8 mouse cellular contexts compared by ENCODE assay signal in genomic region chr9:68956938-68957573, GRCm38 (mm10).
DNase-seq lines count a peak whose midpoint lies in the region; ATAC-seq and TF ChIP-seq lines count a peak whose summit lies in the region.

No protein-coding gene starts in this region.

- no peaks in the 10 kb centered on the region for H3K36me3 ChIP-seq in forebrain, embryonic 10.5 days (replicated peaks)
- H3K36me3 ChIP-seq in forebrain, embryonic 13.5 days (ENCODE audit: poor library complexity, severe bottlenecking), result no peaks in the 10 kb centered on the region
- no peaks in the 10 kb centered on the region for H3K36me3 ChIP-seq in midbrain, postnatal 0 days (ENCODE audit: insufficient read depth, low read length)
- H3K36me3 ChIP-seq in midbrain, embryonic 16.5 days (ENCODE audit: control insufficient read depth, insufficient read depth, low read length), result no peaks in the 10 kb centered on the region
- no peaks in the 10 kb centered on the region for H3K36me3 ChIP-seq in liver, postnatal 0 days (replicated peaks; ENCODE audit: insufficient read depth, low read length)

- no peaks in the 10 kb centered on the region for H3K9me3 ChIP-seq in forebrain, embryonic 10.5 days
- no peaks in the 10 kb centered on the region for H3K9me3 ChIP-seq in forebrain, embryonic 13.5 days (replicated peaks)
- H3K9me3 ChIP-seq in midbrain, postnatal 0 days (ENCODE audit: low read length), result no peaks in the 10 kb centered on the region
- H3K9me3 ChIP-seq in midbrain, embryonic 16.5 days (replicated peaks; ENCODE audit: control insufficient read depth, low read length, poor library complexity, severe bottlenecking), result no peaks in the 10 kb centered on the region
- H3K9me3 ChIP-seq in liver, postnatal 0 days (ENCODE audit: low read length), result no peaks in the 10 kb centered on the region

- peaks cover 12% of the 10 kb centered on the region for H3K4me1 ChIP-seq in forebrain, embryonic 10.5 days
- peaks cover 6% of the 10 kb centered on the region; the same call in 1 of the 2 replicates for H3K4me1 ChIP-seq in forebrain, embryonic 13.5 days
- H3K4me1 ChIP-seq in midbrain, postnatal 0 days (ENCODE audit: insufficient read depth, low read length), result no peaks in the 10 kb centered on the region
- H3K4me1 ChIP-seq in midbrain, embryonic 16.5 days (ENCODE audit: control insufficient read depth, insufficient read depth, low read length), result peaks cover 3% of the 10 kb centered on the region; the same call in 1 of the 2 replicates
- H3K4me1 ChIP-seq in liver, postnatal 0 days (ENCODE audit: insufficient read depth), result peaks cover 8% of the 10 kb centered on the region; the same call in 1 of the 2 replicates

- TF ChIP-seq CTCF in midbrain, postnatal 0 days (IDR thresholded peaks at IDR 0.05), result peak; percentile 74
- TF ChIP-seq CTCF in liver, postnatal 0 days (IDR thresholded peaks at IDR 0.05; ENCODE audit: low read depth), result peak; percentile 65

- no peak overlapping the region for H3K27ac ChIP-seq in forebrain, embryonic 10.5 days
- no peak overlapping the region for H3K27ac ChIP-seq in forebrain, embryonic 13.5 days
- H3K27ac ChIP-seq in midbrain, postnatal 0 days (ENCODE audit: low read depth, low read length), result no peak overlapping the region
- no peak overlapping the region for H3K27ac ChIP-seq in midbrain, embryonic 16.5 days (ENCODE audit: low read length)
- no peak overlapping the region for H3K27ac ChIP-seq in liver, postnatal 0 days (ENCODE audit: low read depth)

- H3K4me2 ChIP-seq in forebrain, embryonic 13.5 days, result no peak overlapping the region
- no peak overlapping the region for H3K4me2 ChIP-seq in midbrain, postnatal 0 days (ENCODE audit: low read depth, low read length, poor library complexity, severe bottlenecking)
- no peak overlapping the region for H3K4me2 ChIP-seq in midbrain, embryonic 16.5 days (ENCODE audit: low read length)
- no peak overlapping the region for H3K4me2 ChIP-seq in liver, postnatal 0 days (ENCODE audit: low read depth, low read length)

- WGBS in forebrain, embryonic 10.5 days, result 62% methylated on average over 5 of the region's 5 CpGs
- 60% methylated on average over 5 of the region's 5 CpGs for WGBS in forebrain, embryonic 13.5 days
- 62% methylated on average over 5 of the region's 5 CpGs for WGBS in midbrain, postnatal 0 days
- 54% methylated on average over 5 of the region's 5 CpGs for WGBS in midbrain, embryonic 16.5 days
- 38% methylated on average over 5 of the region's 5 CpGs for WGBS in liver, postnatal 0 days (ENCODE audit: insufficient replicate concordance)

- DNase-seq in forebrain, embryonic 10.5 days (ENCODE audit: extremely low spot score, low spot score), result peak; percentile 30
- DNase-seq in midbrain, postnatal 0 days (ENCODE audit: low spot score), result peak; percentile 77
- DNase-seq in c-Kit-positive CD71-negative TER-119-negative erythroid progenitor cells, embryonic 14.5 days (ENCODE audit: low read depth), result peak; percentile 60
- peak; percentile 53 for DNase-seq in gastrocnemius, postnatal 10 days
- DNase-seq in liver, postnatal 0 days, result peak; percentile 74
- DNase-seq in spleen, postnatal 14 days (ENCODE audit: low spot score in 2 of 2), result peak; percentile 13 to 19

- no peak for ATAC-seq in forebrain, embryonic 13.5 days
- ATAC-seq in midbrain, postnatal 0 days (ENCODE audit: low FRiP score), result no peak
- no peak for ATAC-seq in midbrain, embryonic 16.5 days
- peak; percentile 54 for ATAC-seq in liver, postnatal 0 days

- peaks cover 13% of the 10 kb centered on the region for H3K27me3 ChIP-seq in forebrain, embryonic 10.5 days (ENCODE audit: poor library complexity, severe bottlenecking)
- no peaks in the 10 kb centered on the region for H3K27me3 ChIP-seq in forebrain, embryonic 13.5 days
- H3K27me3 ChIP-seq in midbrain, postnatal 0 days (ENCODE audit: insufficient read depth, low read length), result no peaks in the 10 kb centered on the region
- no peaks in the 10 kb centered on the region for H3K27me3 ChIP-seq in midbrain, embryonic 16.5 days (ENCODE audit: control insufficient read depth, insufficient read depth, low read depth, low read length)
- H3K27me3 ChIP-seq in liver, postnatal 0 days (ENCODE audit: insufficient read depth, low read length), result no peaks in the 10 kb centered on the region

- no peak for TF ChIP-seq EP300 in liver, postnatal 0 days (IDR thresholded peaks at IDR 0.05; ENCODE audit: low read depth)

- H3K9ac ChIP-seq in forebrain, embryonic 13.5 days, result no peak overlapping the region
- no peak overlapping the region for H3K9ac ChIP-seq in midbrain, postnatal 0 days (replicated peaks; ENCODE audit: low read length, poor library complexity, severe bottlenecking)
- H3K9ac ChIP-seq in midbrain, embryonic 16.5 days (ENCODE audit: low read depth, low read length), result no peak overlapping the region
- H3K9ac ChIP-seq in liver, postnatal 0 days (replicated peaks), result no peak overlapping the region

- H3K4me3 ChIP-seq in forebrain, embryonic 10.5 days, result no peak overlapping the region
- no peak overlapping the region for H3K4me3 ChIP-seq in forebrain, embryonic 13.5 days
- no peak overlapping the region for H3K4me3 ChIP-seq in midbrain, postnatal 0 days (ENCODE audit: low read depth, low read length)
- H3K4me3 ChIP-seq in midbrain, embryonic 16.5 days (ENCODE audit: low read depth, low read length), result no peak overlapping the region
- no peak overlapping the region for H3K4me3 ChIP-seq in liver, postnatal 0 days (ENCODE audit: low read depth, low read length)

Comparison
In these comparisons a context has a peak if more than half of its experiments do, and no peak if none do; other contexts are left out.
1. DNase-seq: peak in every context shown above with its lines; median percentile 77 in midbrain, postnatal 0 days; 74 in liver, postnatal 0 days; 60 in c-Kit-positive CD71-negative TER-119-negative erythroid progenitor cells, embryonic 14.5 days; 53 in gastrocnemius, postnatal 10 days; 30 in forebrain, embryonic 10.5 days; 16 in spleen, postnatal 14 days.